Mouse (Mus musculus): ENCODE results near the gene Grik3.

DNA sequence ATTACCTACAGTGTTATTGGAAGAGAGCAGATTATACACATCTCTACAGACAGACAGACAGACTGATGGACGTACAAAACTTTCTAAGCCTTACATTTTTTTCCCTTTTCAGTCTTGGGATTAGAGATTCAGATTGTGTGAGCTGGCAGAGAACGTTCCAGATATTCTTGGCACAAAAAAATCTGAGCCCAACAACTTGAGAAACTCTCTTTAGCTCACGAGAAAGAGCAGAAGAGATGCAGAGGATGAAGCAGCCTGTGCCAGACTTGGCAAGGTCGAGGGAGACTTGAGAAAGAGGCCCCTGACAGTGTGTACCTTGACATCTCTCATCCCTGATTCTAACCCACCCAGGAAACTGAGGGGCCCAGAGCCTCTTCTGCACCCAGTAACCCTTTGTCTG lies 15.6 kb upstream of the Grik3 start:
- TF ChIP-seq CTCF (IDR thresholded peaks at IDR 0.05; ENCODE audit: low read depth), result no peak
- no peak for TF ChIP-seq EP300 (optimal IDR thresholded peaks at IDR 0.05)
